Mouse (Mus musculus) ES-E14 (cell line): ENCODE data around the gene Stard3.

Source experiments
- MAFK ChIP-seq: IDR thresholded peaks from 2 replicates; pipeline ENCODE4 v1.6.1; 2014; ENCODE audit warnings: mild to moderate bottlenecking, low read depth, low read length, inconsistent platforms; ENCODE audit not compliant: insufficient read depth
- ZC3H11A ChIP-seq: IDR thresholded peaks from 2 replicates; pipeline ENCODE4 v1.6.1; 2012; ENCODE audit warnings: low read depth, mild to moderate bottlenecking, inconsistent platforms, low read length, borderline replicate concordance
- ZNF384 ChIP-seq: IDR thresholded peaks from 2 replicates; pipeline ENCODE4 v1.6.1; 2012; ENCODE audit warnings: low read depth, low read length, inconsistent platforms

DNA sequence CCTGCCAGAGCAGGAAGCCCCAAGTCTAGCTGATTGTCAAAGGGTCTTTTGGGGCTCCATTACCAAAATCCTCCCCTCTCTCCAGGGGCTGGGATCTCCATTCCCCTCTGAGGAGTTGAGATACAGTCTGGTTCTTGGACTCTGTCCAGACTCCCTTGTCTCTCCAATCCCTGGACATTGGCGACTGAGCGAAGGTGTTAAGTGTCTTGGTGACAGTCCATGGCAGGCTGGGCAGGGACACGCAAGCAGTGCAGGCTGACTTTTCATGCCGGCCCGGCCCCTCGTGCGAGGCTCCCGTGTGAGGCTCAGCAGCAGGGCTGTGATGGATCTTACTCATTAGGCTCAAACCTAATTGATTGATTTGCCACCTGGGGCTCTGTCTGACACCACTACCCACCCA, 16.1 kb downstream of the Stard3 start:
- TF ChIP-seq ZC3H11A (no peak), ZNF384 (no peak), MAFK (no peak)
